Mouse (Mus musculus) brain, embryonic 14.5 days (tissue): ENCODE measurements around the gene Gpr3. TPM values are rescaled to one million over a fixed set of nuclear protein-coding genes. Genes with fewer than 3 reads are reported as not detected.

Experiments used
- DNase-seq: peaks from one replicate; pipeline ENCODE4 v3.0.0-alpha.2; 2011; ENCODE audit warnings: low read depth
- CTCF ChIP-seq: fragments of 200-500 bp; IDR thresholded peaks from 2 replicates; pipeline ENCODE4 v1.5.1; 2012; ENCODE audit warnings: inconsistent platforms, mild to moderate bottlenecking, moderate library complexity, borderline replicate concordance; ENCODE audit not compliant: insufficient read depth, insufficient read length; ENCODE audit errors: extremely low read depth
- POLR2A ChIP-seq: fragments of 200-500 bp; IDR thresholded peaks from 2 replicates; pipeline ENCODE4 v1.6.1; 2012; ENCODE audit warnings: mild to moderate bottlenecking, inconsistent platforms, borderline replicate concordance; ENCODE audit not compliant: poor library complexity, insufficient read depth, insufficient read length, severe bottlenecking; ENCODE audit errors: extremely low read depth
- polyA plus RNA-seq: library from polyadenylated mRNA; depleted of rRNA; stranded (reverse); fragments of >200 nt; gene quantifications from 2 replicates; pipeline ENCODE4 v1.2.3, GENCODE M21; 2012

Gene Gpr3
- polyA plus RNA-seq, 1 experiment: 2.7 TPM

DNA sequence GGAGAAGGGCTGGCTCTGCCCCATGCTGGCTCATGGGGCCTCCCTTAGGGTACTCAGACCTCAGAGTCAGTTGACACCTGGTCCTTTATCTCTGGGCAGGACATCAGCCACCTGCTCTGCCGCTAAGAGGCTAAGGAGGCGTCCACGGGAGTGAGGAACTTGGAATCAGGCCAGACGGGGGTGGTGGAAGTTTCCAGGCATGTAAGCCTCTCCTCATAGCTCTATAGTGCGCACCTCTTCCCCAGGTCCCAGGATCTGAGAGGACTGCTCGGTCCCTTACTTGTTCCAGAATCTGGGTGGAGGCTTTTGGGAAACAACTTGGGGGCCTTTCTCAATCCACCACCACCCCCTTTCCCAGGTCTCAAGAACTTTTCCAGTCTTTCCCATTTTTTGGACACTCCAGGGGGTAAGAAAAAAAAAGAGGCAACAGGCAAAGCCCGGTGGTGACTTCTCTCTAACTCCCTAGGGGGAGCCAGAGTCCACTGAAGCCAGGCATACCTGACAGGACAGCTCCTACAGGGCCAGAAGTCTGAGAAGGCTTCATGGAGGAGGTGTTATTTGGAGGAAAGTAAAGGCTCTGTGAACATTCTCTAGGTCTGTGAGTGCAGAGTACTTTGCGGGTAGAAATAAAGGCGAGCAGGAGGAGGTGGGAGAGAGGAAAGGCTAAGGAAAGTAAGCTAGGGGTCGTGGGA is 21.1 kb upstream of the Gpr3 start:
- TF ChIP-seq CTCF (peak; percentile 28; the same call in 1 of the 2 replicates), POLR2A (no peak)
- DNase-seq: no peak

DNA sequence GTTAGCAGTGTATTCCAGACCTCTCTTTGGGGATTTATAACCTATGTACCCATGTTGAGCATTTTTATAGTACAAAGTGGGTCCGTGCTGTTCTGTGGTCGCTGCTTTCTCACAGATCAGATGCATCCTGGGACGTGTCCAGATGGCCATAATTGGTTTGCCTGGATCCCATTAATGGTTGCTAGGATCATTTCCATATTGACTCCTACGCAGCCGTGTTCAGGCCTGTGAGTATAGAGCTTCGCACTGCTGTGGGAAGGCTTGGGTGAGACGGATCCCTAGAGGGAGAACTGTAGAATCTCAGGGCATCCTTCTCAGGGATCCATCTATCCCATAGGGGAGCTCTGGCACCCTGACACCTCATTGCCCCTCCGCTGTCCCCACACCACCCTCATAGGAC is 17.2 kb upstream of the Gpr3 start:
- no peak for TF ChIP-seq POLR2A
- TF ChIP-seq CTCF: no peak
- DNase-seq: no peak

DNA sequence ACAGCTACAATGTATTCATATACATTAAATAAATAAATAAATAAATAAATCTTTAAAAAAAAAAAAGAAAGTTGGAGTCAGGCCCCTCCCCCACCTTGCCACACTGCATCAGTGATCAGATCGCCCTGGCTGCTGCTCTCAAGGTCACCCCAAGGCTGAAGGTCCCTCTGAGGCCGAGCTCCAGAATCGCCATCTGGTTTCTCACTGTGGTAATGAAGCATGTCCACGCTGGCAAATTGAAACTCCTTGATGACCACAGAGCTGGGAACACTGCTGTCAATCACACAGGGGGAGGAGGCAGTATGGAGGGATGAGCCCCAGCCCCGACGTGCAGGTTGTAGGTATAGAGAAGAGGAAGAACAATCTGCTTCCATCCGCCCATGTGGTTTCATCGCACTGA is 15.3 kb upstream of the Gpr3 start:
- no peak for DNase-seq
- TF ChIP-seq CTCF (no peak), POLR2A (no peak)

DNA sequence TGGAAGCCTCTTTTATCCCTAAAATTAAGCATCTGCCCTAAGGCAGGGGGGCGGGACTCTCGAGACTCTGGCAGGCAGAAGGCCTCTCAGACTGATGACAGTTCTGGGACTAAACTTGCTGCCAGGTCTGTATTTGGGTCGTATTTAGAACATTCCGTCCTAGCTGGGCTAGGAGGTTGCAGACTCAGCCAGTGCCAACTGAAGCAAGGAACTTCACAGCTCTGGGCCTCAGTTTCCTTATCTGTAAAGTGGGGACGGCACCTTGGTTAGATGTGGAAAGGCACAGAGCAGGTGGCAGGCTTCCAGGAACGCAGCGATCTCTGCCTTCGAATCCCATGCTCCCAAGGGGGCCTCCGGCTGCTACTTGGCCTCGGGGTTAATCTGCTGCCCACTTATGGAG is 13.7 kb upstream of the Gpr3 start:
- no peak for DNase-seq
- TF ChIP-seq POLR2A (no peak), CTCF (no peak)

DNA sequence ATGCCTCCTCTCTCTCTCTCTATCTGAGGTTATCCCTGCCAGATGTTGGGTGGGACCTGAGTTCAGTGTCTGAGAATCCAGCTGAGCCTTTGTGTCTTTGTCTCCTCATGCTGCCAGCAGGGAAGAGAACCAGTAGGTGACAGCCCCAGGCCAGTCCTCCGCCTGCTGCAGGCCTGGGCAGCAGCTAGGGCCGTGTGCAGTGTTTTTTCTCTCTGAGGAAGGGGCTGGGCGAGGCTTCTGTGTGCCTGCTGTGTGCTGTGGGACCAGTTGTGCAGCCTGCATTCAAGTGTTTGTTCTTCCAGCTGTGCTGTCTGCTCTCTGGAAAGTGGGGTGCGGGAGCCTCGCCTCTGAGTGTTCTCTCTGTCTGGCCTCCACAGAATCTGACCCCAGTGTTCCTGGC is 11.5 kb upstream of the Gpr3 start:
- DNase-seq: no peak
- no peak for TF ChIP-seq POLR2A
- no peak for TF ChIP-seq CTCF

DNA sequence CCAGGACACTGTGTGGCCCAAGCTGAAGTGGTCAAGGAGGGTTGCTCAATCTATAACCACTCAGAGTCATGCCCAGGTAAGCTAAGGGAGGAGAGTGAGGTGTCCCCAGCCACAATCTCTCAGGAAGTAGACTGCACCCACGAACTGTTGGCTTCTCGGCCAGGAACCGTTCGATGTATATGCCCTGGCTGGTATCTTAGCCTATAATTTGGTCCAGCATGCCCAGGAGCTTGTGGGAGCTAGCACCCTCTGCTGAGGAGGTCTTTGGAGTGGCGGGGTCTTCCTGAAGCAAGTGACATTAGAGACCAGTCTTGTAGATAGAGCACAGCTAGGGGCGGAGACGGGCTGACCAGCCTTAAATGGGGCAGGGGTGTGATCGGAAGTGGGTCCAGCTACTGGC is 9.4 kb upstream of the Gpr3 start:
- no peak for TF ChIP-seq POLR2A
- DNase-seq: no peak

DNA sequence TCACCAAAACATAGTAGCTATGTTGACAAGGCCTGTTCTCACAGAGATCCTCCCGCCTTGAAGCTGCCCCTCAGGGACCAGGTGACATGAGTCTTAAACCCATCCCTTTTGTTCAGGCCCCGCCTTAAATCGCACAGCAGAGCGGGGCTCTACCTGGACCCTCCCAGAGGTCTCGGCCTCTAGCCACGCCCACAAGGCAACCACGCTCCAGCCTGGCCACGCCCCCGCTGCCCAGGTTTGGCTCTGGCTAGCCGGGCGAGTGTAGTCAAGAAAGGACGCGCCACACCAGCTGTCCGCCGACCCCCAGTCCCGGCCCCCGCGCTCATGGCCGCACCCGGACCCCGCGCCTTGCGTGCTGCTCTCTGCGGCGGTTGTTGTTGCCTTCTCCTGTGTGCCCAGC is 8.3 kb upstream of the Gpr3 start:
- TF ChIP-seq POLR2A (no peak), CTCF (no peak)
- no peak for DNase-seq

DNA sequence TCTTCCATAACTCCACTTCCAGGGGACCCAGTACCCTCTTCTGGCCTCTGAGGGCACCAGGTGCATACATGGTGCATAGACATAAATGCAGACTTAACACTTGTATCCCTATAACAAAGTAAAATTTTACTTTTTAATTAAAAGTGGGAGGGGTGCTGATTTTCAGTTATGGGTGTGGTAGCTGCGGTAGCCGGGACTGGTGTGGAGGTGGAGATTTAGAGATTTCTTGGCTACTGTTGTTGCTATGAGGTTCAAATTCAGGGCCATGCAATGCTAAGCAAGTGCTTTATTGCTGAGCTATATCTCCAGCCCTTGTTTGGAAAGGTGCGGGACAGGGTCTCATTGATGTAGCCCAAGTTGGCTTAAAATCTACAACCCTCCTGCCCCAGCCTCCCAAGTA is 6.4 kb upstream of the Gpr3 start:
- TF ChIP-seq CTCF (no peak), POLR2A (no peak)
- DNase-seq: no peak

DNA sequence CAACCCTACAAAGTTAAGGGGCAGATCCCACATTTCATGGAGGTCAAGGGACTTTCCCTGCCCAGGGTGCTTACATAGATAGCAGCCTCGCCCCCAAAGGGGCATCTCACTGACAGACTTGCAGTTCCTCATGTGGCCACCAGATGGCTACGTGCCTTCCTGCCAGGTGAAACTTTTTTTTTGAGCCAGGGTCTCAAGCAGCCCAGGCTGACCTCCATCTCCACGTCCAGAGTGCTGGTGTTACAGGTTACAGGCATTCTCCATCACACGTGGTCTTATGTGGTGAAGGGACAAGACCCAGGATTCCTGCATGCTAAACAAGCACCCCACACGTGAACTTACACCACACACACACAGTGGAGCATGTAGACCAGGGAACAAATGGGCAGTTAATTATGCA is 5.3 kb upstream of the Gpr3 start:
- TF ChIP-seq CTCF: peak; percentile 95
- TF ChIP-seq POLR2A: no peak
- peak; percentile 68 for DNase-seq

DNA sequence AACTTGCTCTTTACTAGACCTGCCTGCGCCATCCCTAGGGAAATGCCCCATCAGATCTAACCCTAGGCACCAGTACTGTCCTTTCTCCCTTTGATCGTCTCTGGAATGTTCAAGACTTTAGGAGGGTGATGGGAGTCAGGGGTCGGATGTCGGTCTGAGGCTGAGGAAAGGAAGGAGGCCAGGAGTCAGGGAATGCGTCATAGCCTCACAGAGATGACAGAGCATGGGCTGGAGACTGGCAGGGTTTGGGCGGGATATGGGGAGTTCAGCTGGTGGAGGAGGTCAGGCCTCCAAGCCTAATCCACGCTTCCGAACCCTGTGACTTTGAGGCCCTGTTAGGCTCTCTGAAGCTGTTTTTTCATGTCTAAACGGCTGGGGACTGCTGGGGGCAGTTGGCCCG is 1.3 kb upstream of the Gpr3 start:
- no peak for DNase-seq
- TF ChIP-seq POLR2A (no peak), CTCF (no peak)

DNA sequence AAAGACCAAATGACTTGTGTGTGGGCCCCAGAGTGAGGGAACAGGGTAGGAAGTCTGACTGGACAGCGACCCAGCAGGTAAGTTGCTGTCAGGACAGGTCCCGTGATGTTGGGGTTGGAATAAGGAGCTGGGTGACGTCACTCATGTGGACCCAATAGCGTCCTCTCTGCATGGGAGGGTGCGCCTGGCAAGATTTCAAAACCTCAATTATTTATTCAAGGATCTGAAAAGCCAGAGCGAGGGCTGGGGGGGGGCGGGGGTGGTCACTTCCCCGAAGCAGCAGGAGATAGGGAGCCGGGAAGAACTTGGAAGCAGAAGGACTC is 893 bp upstream of the Gpr3 start:
- peak; percentile 54 for DNase-seq
- no peak for TF ChIP-seq POLR2A
- no peak for TF ChIP-seq CTCF

DNA sequence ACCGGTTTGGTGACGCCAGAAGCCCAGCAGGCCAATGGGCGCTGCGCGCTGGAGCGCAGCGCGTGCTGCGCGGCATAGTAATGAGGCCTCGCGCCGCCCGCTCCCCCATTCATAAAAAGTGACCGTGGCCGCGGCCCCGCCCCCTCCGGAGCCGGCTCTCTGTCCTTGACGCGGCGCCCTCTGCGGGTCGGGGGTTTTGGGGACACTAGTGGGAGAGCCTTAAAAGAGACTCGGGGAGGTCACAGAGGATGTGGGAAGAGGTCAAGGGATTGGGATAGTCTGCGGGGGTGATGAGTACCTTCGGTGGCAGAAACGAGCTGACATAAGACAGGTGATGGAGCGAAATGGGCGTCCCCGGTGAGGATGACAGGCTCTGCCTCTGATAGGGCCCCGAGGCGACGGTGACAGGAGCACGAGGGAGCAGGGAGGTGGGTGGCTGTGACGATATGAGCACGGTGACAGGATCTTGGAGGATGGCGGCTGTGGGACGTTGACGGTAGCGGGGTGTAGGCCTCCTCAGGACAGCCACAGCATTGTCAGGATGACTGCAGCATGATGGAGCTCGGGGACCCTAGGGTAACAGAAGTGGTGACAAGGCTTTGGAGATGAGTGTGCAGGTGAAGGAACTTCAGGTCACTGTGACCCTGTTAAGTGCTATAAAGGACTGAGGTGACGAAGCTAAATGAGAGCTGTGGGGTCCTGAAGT is 379 bp upstream of the Gpr3 start:
- no peak for TF ChIP-seq POLR2A
- 0 out of 2 replicates have a peak, but pooled peaks have one; percentile 4 for TF ChIP-seq CTCF
- DNase-seq: peak; percentile 87

DNA sequence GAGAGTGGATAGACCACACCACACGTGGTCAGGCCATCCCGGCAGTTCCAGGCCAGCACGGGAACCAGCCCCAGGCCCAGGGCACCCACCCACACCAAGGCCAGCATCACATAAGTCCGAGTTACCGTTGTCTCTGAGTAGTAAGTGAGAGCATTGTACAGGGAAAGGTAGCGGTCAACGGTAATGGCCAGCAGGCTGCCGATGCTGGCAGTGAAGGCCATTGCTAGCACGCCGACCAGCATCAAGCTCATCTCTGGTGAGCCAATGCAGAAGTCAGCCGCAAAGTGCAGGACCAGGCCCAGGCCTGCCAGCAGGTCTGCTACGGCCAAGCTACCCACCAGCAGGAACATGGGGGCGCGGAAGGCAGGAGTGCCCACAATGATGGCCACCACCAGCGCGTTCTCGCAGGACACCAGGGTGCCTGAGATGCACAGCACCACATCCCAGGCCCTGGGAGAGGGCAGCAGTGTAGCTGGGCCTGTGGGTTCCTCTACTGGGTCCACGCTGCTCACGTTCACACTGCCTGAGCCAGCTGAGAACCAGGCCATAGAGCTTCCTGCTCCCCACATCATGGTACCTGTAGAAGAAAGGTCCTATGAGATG is 1.4 kb downstream of the Gpr3 start:
- no peak for DNase-seq
- TF ChIP-seq CTCF (no peak), POLR2A (no peak)
